Mouse (Mus musculus) CD8-positive naive resting alpha-beta T cell, adult 2 months (primary cell): ENCODE data around the gene Fitm2.
"Not testable (repeated sequence)": the region's sequence is repeated elsewhere in the genome, so short reads cannot be mapped to it uniquely, and the experiment has no call there.

Experiments
- DNase-seq, 2 experiments: peaks; one replicate each; pipeline ENCODE4 v3.0.0; 2022; ENCODE audit warnings: low read depth in 2 of 2, low spot score in 2 of 2

Gene Fitm2

GRCm38 (mm10) chr2:163463251-163463769 is 9.1 kb downstream of the Fitm2 start:
- DNase-seq, result no peak

DNA sequence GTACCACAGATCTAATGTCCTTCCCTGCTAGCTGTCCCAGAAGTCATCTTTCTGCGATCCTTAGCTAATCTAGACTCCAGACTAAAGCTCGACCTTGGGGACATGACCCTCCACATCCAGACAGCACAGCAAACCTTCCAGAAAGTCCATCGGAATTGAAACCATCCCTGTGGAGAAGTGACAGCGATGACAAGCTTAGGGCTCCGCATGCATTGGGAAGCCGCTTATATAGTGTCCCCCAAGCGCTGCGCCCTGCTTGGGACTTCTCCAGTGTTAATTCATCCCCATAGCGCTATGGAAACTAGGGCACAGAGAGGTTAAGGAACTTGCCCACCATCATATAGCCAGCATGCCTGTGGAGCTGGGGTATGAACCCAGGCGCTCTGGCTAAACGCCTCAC is 9.6 kb downstream of the Fitm2 start:
- DNase-seq, result no peak

DNA sequence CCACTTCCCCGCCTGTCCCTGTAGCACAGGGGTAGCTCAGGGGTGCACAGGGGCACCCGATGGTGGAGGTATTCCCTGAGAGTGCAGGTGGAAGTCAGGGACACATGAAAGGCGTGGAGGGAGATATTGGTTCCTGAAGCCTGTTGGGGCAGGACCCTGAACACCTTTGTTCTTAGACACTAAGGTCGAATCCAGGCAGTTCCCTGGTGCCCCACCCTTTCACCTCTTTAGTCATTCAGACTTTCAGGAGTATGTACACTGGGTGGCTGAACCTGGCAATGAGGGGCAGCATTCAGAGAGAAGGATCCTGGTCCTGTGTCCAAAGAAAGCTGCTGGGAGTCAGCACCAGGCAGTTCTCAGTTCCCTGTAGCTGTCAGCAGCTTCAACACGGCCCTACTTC is 10.0 kb downstream of the Fitm2 start:
- DNase-seq, result no peak

GRCm38 (mm10) chr2:163461307-163461706 is 11.1 kb downstream of the Fitm2 start:
- not testable (repeated sequence) for DNase-seq

GRCm38 (mm10) chr2:163460622-163461021 is 11.8 kb downstream of the Fitm2 start:
- no peak for DNase-seq

GRCm38 (mm10) chr2:163459380-163459779 is 13.0 kb downstream of the Fitm2 start:
- DNase-seq, result no peak

DNA sequence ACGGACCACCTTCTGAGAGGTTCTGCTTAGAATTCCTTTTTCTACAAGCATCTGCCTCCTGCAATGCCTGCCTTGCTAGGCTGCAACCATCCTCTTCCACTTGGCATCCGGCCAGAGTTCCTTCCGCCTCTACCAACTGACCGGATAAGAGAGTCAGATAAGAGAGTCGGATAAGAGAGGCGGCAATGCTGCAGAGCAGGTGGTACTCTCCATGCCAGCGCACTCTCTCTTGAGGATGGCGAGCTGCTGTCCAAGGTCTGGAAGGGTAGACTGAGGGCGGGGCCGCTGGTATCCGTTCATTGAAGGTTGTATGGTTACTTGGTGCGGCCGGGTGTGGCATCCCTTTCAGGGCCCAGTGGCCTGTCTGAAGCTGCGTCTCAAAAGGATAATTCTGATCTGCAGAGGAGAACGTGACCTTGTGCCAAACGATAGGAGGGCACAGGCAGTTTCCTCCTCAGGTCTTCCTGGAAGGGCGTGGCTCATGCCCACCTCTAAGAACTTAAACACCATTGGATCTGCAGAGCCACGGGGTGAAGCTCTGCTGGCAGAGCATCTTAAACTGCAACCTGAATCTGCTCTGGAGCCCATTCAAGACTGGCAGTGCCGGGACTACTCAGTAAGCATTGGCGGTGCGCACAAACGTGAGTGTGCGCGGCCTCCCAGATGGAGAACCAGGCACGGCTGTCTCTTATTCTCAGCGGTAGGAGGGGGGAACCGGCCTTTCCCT is 13.7 kb downstream of the Fitm2 start:
- DNase-seq, result no peak

- DNase-seq, result no peak
These were observed 19.1 kb downstream of the Fitm2 start for GRCm38 (mm10) chr2:163453378-163453777.

DNA sequence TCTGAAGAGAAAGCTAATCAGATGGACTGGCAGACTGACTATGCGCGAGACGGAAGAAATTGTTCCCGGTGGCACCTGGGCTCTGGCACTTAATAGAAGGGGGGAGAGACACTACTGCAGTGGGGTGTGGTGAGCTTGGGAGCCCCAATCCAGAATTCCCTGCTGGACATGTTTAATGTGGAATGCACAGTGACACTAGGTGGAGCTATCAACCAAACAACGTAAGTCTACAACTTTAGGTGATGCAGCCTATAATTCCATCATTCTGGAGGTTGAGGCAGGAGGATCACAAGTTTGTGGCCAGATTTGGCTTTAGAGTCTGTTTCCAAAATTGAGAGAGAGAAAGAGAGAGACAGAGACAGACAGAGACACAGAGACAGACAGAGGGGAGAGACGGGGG is 19.7 kb downstream of the Fitm2 start:
- no peak for DNase-seq

DNA sequence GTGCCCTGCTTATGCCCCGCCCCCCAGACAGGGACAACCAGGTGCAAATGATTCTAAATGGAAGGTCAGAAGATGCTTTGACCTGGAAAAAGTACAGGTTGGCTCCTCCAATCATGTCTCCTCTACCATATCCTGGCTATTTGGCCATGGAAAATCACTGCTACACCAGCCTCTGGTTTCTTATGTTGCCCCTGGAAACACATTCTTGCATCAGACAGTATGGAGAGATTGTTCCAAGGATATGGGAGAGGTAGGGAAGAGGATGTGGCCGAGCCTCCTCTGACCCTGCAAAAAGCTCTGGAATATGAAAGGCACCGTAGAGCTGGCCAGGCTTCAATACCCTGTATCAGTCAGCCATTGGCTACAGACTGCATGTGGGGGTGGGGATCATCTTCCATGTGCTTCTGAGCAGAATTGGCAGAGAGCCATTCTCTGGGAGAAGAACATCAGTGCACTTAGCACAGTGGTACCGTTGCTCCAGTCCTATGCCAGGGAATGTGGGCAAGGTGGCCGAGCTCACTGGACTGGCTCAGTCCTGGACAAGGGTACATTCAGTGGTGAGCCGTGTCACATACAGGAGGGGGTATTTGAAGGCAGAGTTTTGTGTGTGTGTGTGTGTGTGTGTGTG is 21.6 kb downstream of the Fitm2 start:
- no peak for DNase-seq

- DNase-seq, result no peak
These were observed 23.2 kb downstream of the Fitm2 start for GRCm38 (mm10) chr2:163449276-163449675.

DNA sequence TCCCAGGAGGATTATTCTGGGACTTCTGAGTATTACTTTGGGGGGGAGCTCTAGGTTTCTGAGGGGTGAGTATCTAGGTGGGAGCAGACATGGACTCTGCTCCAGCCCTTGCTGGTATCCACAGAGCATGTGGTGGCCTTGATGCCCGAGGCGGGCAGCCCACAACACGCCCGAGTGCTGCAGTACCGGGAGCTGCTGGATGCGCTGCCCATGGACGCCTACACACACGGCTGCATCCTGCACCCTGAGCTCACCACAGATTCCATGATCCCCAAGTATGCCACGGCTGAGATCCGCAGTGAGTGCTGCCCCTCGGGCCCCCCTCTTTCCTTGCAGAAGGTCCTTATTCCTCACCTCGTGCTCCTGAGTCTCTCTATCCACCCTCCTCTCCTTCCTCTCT is 25.1 kb downstream of the Fitm2 start:
- DNase-seq, result no peak

DNA sequence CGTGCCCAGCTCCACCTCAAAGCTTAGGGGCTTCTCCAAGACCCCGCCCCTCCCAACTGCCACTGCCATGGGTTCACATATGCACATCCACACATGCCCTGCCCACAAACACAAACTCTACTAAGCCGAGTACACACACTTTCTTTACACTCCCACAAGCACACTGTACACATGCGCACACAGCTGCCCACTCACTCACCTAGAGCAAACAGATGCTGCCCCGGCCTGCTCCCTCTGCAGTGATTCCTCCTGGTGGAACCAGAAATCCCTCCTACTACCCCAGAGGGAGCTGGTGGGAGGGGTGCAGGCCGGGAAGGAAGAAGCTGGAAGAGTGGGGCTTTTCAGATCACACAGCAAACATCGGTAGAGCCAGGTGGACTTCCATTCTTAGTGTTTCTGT is 28.4 kb downstream of the Fitm2 start:
- DNase-seq, result no peak

DNA sequence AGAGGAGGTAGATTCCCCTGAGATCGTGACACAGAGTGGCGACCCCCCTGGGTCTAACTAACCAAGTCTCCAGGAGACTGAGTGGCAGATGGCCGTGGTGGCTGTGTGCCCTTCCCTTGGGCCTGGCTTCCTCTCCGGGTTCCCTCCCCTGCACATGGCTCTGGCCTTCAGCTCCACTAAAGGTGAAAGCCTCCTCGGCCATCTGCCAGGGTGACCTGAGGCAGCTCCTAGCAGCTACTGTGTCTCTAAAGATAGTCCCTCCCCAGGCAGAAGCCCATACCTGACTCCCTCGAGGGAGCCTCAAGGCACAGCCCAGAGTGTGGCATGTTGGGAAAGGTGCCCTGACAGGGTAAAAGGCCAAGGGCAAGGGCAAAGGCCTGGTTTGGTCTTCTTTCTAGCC is 28.9 kb downstream of the Fitm2 start:
- no peak for DNase-seq

GRCm38 (mm10) chr2:163439488-163439887 is 32.9 kb downstream of the Fitm2 start:
- DNase-seq, result no peak

DNA sequence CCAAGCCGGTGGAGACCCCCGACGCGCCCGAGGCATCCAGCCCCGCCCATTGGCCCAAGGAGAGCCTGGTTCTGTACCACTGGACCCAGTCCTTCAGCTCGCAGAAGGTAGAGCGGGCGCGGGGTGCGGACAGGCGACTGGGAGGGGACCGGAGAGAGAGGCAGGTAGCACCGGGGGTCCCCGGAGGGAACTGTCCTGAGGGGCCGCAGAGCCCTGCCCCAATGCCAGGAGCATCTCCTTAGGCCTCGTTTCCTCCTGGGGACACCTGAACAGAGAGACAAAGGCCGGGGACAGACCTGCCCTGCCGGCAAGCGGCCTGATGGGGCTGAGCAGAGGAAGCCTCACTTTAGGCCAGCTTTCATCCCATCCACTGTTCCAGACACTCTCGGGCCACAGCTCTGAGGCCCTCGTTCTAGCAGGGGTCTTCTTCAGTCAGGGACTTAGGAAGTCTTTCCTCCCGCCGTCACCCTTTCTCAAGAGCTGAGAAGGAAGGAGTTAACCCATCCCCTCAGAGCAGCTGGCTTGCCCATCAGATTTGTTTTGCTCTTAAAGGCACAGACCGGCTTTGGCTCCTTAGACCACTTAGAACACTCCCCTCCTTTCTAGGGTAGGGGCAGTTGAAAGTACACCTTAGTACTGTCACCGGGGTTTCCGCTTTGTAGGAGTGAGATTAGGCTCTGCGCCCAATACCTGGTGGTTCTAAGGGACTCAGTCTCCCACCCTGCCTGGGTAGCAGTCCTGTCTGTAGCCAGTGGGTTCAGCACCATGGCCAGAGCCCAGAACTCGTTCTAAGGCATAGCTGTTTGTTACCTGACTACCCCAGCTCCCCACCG is 33.6 kb downstream of the Fitm2 start:
- no peak for DNase-seq

GRCm38 (mm10) chr2:163438246-163438618 is 34.2 kb downstream of the Fitm2 start, which contains the start of gene Gdap1l1:
Gdap1l1 (plus strand) TSS chr2:163438476.
- DNase-seq, result no peak

DNA sequence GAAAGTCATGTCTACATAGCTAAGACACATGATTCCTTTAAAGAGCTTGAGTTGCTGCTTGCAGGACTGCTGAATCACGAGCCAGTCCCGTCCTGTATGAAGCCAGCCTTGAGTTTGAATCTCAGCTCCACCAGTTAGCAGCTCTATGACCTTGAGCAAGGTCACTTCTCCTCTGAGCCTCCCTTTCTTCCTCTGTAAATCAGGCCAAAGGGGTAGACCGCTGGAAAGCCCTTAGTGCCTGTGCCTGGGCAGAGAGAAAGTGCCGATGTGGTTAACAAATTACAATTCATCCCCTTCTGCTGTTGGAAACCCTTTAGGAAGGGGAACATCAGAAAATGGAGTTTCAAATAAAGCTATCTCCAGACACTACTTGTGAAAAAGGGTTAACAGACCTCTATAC is 34.6 kb downstream of the Fitm2 start:
- no peak for DNase-seq

- no peak for DNase-seq
These were observed 38.5 kb downstream of the Fitm2 start for GRCm38 (mm10) chr2:163433971-163434370.

- no peak for DNase-seq
These were observed 41.1 kb downstream of the Fitm2 start for GRCm38 (mm10) chr2:163431289-163431688.

DNA sequence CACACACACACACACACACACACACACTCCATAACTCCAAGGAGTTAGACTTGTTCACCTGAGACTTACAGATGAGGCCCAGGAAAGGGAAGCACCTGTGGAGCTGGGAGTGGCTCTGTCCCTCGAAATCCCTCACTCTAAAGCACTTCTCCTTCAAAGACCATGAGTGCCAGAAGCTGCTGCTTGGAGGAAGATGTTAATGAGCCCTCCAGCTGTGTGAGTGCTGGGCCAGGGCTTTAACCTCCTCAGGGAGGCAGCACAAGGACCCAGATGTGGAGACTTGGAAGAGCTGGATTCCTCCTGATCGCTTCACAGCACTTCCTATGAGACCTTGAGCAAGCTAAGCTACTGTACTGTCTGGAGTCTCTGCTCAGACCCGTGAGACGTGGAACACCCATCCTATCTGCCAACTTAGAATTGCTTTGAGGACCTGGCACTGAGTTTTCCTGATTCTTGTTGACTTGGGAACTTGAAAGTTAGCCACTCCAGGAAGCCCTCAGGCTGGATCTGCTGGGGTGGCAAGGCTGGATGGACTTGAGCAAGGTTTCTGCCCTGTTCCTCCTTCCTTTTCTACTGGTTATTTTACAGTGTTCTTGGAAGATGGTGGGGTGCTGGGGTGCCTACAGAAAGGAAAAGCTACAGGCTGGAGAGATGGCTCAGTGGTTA is 44.0 kb downstream of the Fitm2 start:
- no peak for DNase-seq
